Mouse (Mus musculus) forelimb bud, embryonic 11.5 days (tissue): ENCODE results near the gene Kidins220.

Source experiments
- DNase-seq: peaks from one replicate; pipeline ENCODE4 v3.0.0-alpha.2; 2012; ENCODE audit warnings: low read depth, low spot score

Kidins220 gene

GRCm38 (mm10) chr12:24974446-24975114, at the start of gene Kidins220:
Gene Kidins220 (plus strand): TSS chr12:24974925.
- DNase-seq, result peak; percentile 85

GRCm38 (mm10) chr12:24925276-24925675, 49.4 kb upstream of the Kidins220 start:
- no peak for DNase-seq

- no peak for DNase-seq
Observed at GRCm38 (mm10) chr12:24925684-24926083, 49.0 kb upstream of the Kidins220 start.

- no peak for DNase-seq
Observed at GRCm38 (mm10) chr12:24928051-24928748, 46.5 kb upstream of the Kidins220 start.

- DNase-seq, result no peak
Observed at GRCm38 (mm10) chr12:24929043-24929442, 45.7 kb upstream of the Kidins220 start.

GRCm38 (mm10) chr12:24930760-24931159, 44.0 kb upstream of the Kidins220 start:
- DNase-seq, result no peak

GRCm38 (mm10) chr12:24932120-24932519, 42.6 kb upstream of the Kidins220 start:
- no peak for DNase-seq

- no peak for DNase-seq
Observed at GRCm38 (mm10) chr12:24933206-24933775, 41.4 kb upstream of the Kidins220 start.

- no peak for DNase-seq
Observed at GRCm38 (mm10) chr12:24933996-24934395, 40.7 kb upstream of the Kidins220 start.

- no peak for DNase-seq
Observed at GRCm38 (mm10) chr12:24936281-24936680, 38.4 kb upstream of the Kidins220 start.

- no peak for DNase-seq
Observed at GRCm38 (mm10) chr12:24939372-24939771, 35.4 kb upstream of the Kidins220 start.

GRCm38 (mm10) chr12:24942619-24943287, 32.0 kb upstream of the Kidins220 start:
- no peak for DNase-seq

GRCm38 (mm10) chr12:24943427-24943826, 31.3 kb upstream of the Kidins220 start:
- DNase-seq, result no peak

- DNase-seq, result no peak
Observed at GRCm38 (mm10) chr12:24944597-24944996, 30.1 kb upstream of the Kidins220 start.

- DNase-seq, result no peak
Observed at GRCm38 (mm10) chr12:24947065-24947464, 27.7 kb upstream of the Kidins220 start.

GRCm38 (mm10) chr12:24948344-24948743, 26.4 kb upstream of the Kidins220 start:
- peak; percentile 66 for DNase-seq

- DNase-seq, result peak; percentile 28
Observed at GRCm38 (mm10) chr12:24950376-24951046, 24.2 kb upstream of the Kidins220 start.

- DNase-seq, result peak; percentile 69
Observed at GRCm38 (mm10) chr12:24952147-24952546, 22.6 kb upstream of the Kidins220 start.

- no peak for DNase-seq
Observed at GRCm38 (mm10) chr12:24955137-24955536, 19.6 kb upstream of the Kidins220 start.

- no peak for DNase-seq
Observed at GRCm38 (mm10) chr12:24958526-24958925, 16.2 kb upstream of the Kidins220 start.

GRCm38 (mm10) chr12:24961821-24962220, 12.9 kb upstream of the Kidins220 start:
- DNase-seq, result no peak
